Mouse (Mus musculus): ENCODE data around the gene Setd1b. TPM values are rescaled to one million over a fixed set of nuclear protein-coding genes. Genes with fewer than 3 reads are reported as not detected.

Setd1b gene
- polyA plus RNA-seq, 1 experiment from 2014 or later: 8.4 TPM

- Histone ChIP-seq H3K4me2 (replicated peaks; ENCODE audit: low read depth, low read length) (peak overlapping the region; percentile 59), H3K27ac (ENCODE audit: low read length) (no peak overlapping the region), H3K4me3 (ENCODE audit: low read length) (peak overlapping the region; percentile 36), H3K27me3 (ENCODE audit: insufficient read depth, low read length) (no peaks in the 10 kb centered on the region), H3K9ac (replicated peaks; ENCODE audit: low read length) (peak overlapping the region; percentile 39), H3K9me3 (ENCODE audit: low read length) (no peaks in the 10 kb centered on the region), H3K36me3 (ENCODE audit: insufficient read depth, low read length) (0 out of 2 replicates have a peak, but pooled peaks cover 2% of the 10 kb centered on the region), H3K4me1 (ENCODE audit: insufficient read depth, low read length) (peaks cover 31% of the 10 kb centered on the region)
- 8% methylated on average over 22 of the region's 22 CpGs for WGBS
- ATAC-seq (ENCODE audit: low FRiP score, low TSS enrichment): peak; percentile 90
Observed at GRCm38 (mm10) chr5:123171646-123172350, 29.8 kb downstream of the Setd1b start.

- WGBS: 94% methylated on average over 5 of the region's 5 CpGs
- Histone ChIP-seq H3K4me1 (ENCODE audit: insufficient read depth, low read length) (no peaks in the 10 kb centered on the region), H3K27me3 (ENCODE audit: insufficient read depth, low read length) (no peaks in the 10 kb centered on the region), H3K4me2 (replicated peaks; ENCODE audit: low read depth, low read length) (no peak overlapping the region), H3K36me3 (ENCODE audit: insufficient read depth, low read length) (no peaks in the 10 kb centered on the region), H3K27ac (ENCODE audit: low read length) (no peak overlapping the region), H3K9ac (replicated peaks; ENCODE audit: low read length) (no peak overlapping the region), H3K4me3 (ENCODE audit: low read length) (no peak overlapping the region), H3K9me3 (ENCODE audit: low read length) (peaks cover 5% of the 10 kb centered on the region; the same call in 1 of the 2 replicates)
- no peak for ATAC-seq (ENCODE audit: low FRiP score, low TSS enrichment)
Observed at GRCm38 (mm10) chr5:123178792-123179191, 36.8 kb downstream of the Setd1b start.

GRCm38 (mm10) chr5:123180390-123180789 lies 38.4 kb downstream of the Setd1b start:
- Histone ChIP-seq H3K4me2 (replicated peaks; ENCODE audit: low read depth, low read length) (no peak overlapping the region), H3K9me3 (ENCODE audit: low read length) (peaks cover 5% of the 10 kb centered on the region; the same call in 1 of the 2 replicates), H3K27ac (ENCODE audit: low read length) (no peak overlapping the region), H3K9ac (replicated peaks; ENCODE audit: low read length) (no peak overlapping the region), H3K27me3 (ENCODE audit: insufficient read depth, low read length) (no peaks in the 10 kb centered on the region), H3K4me3 (ENCODE audit: low read length) (no peak overlapping the region), H3K36me3 (ENCODE audit: insufficient read depth, low read length) (no peaks in the 10 kb centered on the region), H3K4me1 (ENCODE audit: insufficient read depth, low read length) (no peaks in the 10 kb centered on the region)
- 92% methylated on average over 15 of the region's 15 CpGs for WGBS
- ATAC-seq (ENCODE audit: low FRiP score, low TSS enrichment): no peak

- Histone ChIP-seq H3K4me3 (ENCODE audit: low read length) (no peak overlapping the region), H3K9ac (replicated peaks; ENCODE audit: low read length) (no peak overlapping the region), H3K4me1 (ENCODE audit: insufficient read depth, low read length) (no peaks in the 10 kb centered on the region), H3K27me3 (ENCODE audit: insufficient read depth, low read length) (no peaks in the 10 kb centered on the region), H3K27ac (ENCODE audit: low read length) (no peak overlapping the region), H3K9me3 (ENCODE audit: low read length) (peaks cover 5% of the 10 kb centered on the region; the same call in 1 of the 2 replicates), H3K36me3 (ENCODE audit: insufficient read depth, low read length) (no peaks in the 10 kb centered on the region), H3K4me2 (replicated peaks; ENCODE audit: low read depth, low read length) (no peak overlapping the region)
- 74% methylated on average over 6 of the region's 6 CpGs for WGBS
- ATAC-seq (ENCODE audit: low FRiP score, low TSS enrichment): no peak
Observed at GRCm38 (mm10) chr5:123181536-123181935, 39.5 kb downstream of the Setd1b start.

GRCm38 (mm10) chr5:123182651-123183050 lies 40.7 kb downstream of the Setd1b start, which contains the start of gene Hpd:
TSS of gene Hpd (minus strand) at chr5:123182727.
- H3K27me3 ChIP-seq (ENCODE audit: insufficient read depth, low read length): no peaks in the 10 kb centered on the region

GRCm38 (mm10) chr5:123185966-123186365 lies 44.0 kb downstream of the Setd1b start:
- Histone ChIP-seq H3K27ac (ENCODE audit: low read length) (no peak overlapping the region), H3K4me2 (replicated peaks; ENCODE audit: low read depth, low read length) (no peak overlapping the region), H3K4me1 (ENCODE audit: insufficient read depth, low read length) (no peaks in the 10 kb centered on the region), H3K36me3 (ENCODE audit: insufficient read depth, low read length) (no peaks in the 10 kb centered on the region), H3K4me3 (ENCODE audit: low read length) (no peak overlapping the region), H3K9me3 (ENCODE audit: low read length) (no peaks in the 10 kb centered on the region), H3K27me3 (ENCODE audit: insufficient read depth, low read length) (no peaks in the 10 kb centered on the region), H3K9ac (replicated peaks; ENCODE audit: low read length) (no peak overlapping the region)
- 73% methylated on average over 6 of the region's 6 CpGs for WGBS
- ATAC-seq (ENCODE audit: low FRiP score, low TSS enrichment): no peak

More at GRCm38 (mm10) chr5:123182651-123183050, 40.7 kb downstream of the Setd1b start, which contains the start of gene Hpd:
- Histone ChIP-seq H3K4me1 (ENCODE audit: insufficient read depth, low read length) (no peaks in the 10 kb centered on the region), H3K27ac (ENCODE audit: low read length) (no peak within 1 kb of the TSS), H3K4me2 (replicated peaks; ENCODE audit: low read depth, low read length) (no peak within 1 kb of the TSS), H3K36me3 (ENCODE audit: insufficient read depth, low read length) (no peaks in the 10 kb centered on the region), H3K4me3 (ENCODE audit: low read length) (no peak within 1 kb of the TSS), H3K9me3 (ENCODE audit: low read length) (peaks cover 5% of the 10 kb centered on the region; the same call in 1 of the 2 replicates), H3K9ac (replicated peaks; ENCODE audit: low read length) (no peak within 1 kb of the TSS)
- ATAC-seq (ENCODE audit: low FRiP score, low TSS enrichment): no peak
- whole genome bisulfite sequencing: 81% methylated on average over 10 of the region's 10 CpGs

- WGBS: 85% methylated on average over 3 of the region's 3 CpGs
- no peaks in the 10 kb centered on the region for H3K27me3 ChIP-seq (ENCODE audit: insufficient read depth, low read length)
- ATAC-seq (ENCODE audit: low FRiP score, low TSS enrichment): no peak
Observed at GRCm38 (mm10) chr5:123187306-123187705, 45.3 kb downstream of the Setd1b start.

GRCm38 (mm10) chr5:123190912-123191311 lies 48.9 kb downstream of the Setd1b start:
- no peak for ATAC-seq (ENCODE audit: low FRiP score, low TSS enrichment)

More at GRCm38 (mm10) chr5:123187306-123187705, 45.3 kb downstream of the Setd1b start:
- Histone ChIP-seq H3K4me3 (ENCODE audit: low read length) (no peak overlapping the region), H3K27ac (ENCODE audit: low read length) (no peak overlapping the region), H3K9ac (replicated peaks; ENCODE audit: low read length) (no peak overlapping the region), H3K36me3 (ENCODE audit: insufficient read depth, low read length) (no peaks in the 10 kb centered on the region), H3K9me3 (ENCODE audit: low read length) (no peaks in the 10 kb centered on the region), H3K4me1 (ENCODE audit: insufficient read depth, low read length) (no peaks in the 10 kb centered on the region), H3K4me2 (replicated peaks; ENCODE audit: low read depth, low read length) (no peak overlapping the region)

GRCm38 (mm10) chr5:123191427-123191826 lies 49.4 kb downstream of the Setd1b start:
- H3K27ac ChIP-seq (ENCODE audit: low read length): no peak overlapping the region
- H3K9ac ChIP-seq (replicated peaks; ENCODE audit: low read length): no peak overlapping the region
- no peaks in the 10 kb centered on the region for H3K27me3 ChIP-seq (ENCODE audit: insufficient read depth, low read length)
- H3K9me3 ChIP-seq (ENCODE audit: low read length): no peaks in the 10 kb centered on the region
- H3K4me3 ChIP-seq (ENCODE audit: low read length): no peak overlapping the region
- 82% methylated on average over 6 of the region's 6 CpGs for WGBS
- no peak overlapping the region for H3K4me2 ChIP-seq (replicated peaks; ENCODE audit: low read depth, low read length)
- no peaks in the 10 kb centered on the region for H3K36me3 ChIP-seq (ENCODE audit: insufficient read depth, low read length)
- ATAC-seq (ENCODE audit: low FRiP score, low TSS enrichment): no peak
- H3K4me1 ChIP-seq (ENCODE audit: insufficient read depth, low read length): no peaks in the 10 kb centered on the region

More at GRCm38 (mm10) chr5:123190912-123191311, 48.9 kb downstream of the Setd1b start:
- no peak overlapping the region for H3K9ac ChIP-seq (replicated peaks; ENCODE audit: low read length)
- no peak overlapping the region for H3K4me3 ChIP-seq (ENCODE audit: low read length)
- no peaks in the 10 kb centered on the region for H3K36me3 ChIP-seq (ENCODE audit: insufficient read depth, low read length)
- no peaks in the 10 kb centered on the region for H3K4me1 ChIP-seq (ENCODE audit: insufficient read depth, low read length)
- H3K4me2 ChIP-seq (replicated peaks; ENCODE audit: low read depth, low read length): no peak overlapping the region
- H3K9me3 ChIP-seq (ENCODE audit: low read length): no peaks in the 10 kb centered on the region
- 73% methylated on average over 3 of the region's 3 CpGs for whole genome bisulfite sequencing
- no peak overlapping the region for H3K27ac ChIP-seq (ENCODE audit: low read length)
- no peaks in the 10 kb centered on the region for H3K27me3 ChIP-seq (ENCODE audit: insufficient read depth, low read length)

- Histone ChIP-seq H3K27ac (ENCODE audit: low read length) (no peak overlapping the region), H3K4me1 (ENCODE audit: insufficient read depth, low read length) (no peaks in the 10 kb centered on the region)
Observed at GRCm38 (mm10) chr5:123192606-123193150, 50.7 kb downstream of the Setd1b start.

More at GRCm38 (mm10) chr5:123192606-123193150, 50.7 kb downstream of the Setd1b start:
- Histone ChIP-seq H3K9me3 (ENCODE audit: low read length) (no peaks in the 10 kb centered on the region), H3K4me3 (ENCODE audit: low read length) (no peak overlapping the region), H3K9ac (replicated peaks; ENCODE audit: low read length) (no peak overlapping the region), H3K4me2 (replicated peaks; ENCODE audit: low read depth, low read length) (no peak overlapping the region), H3K27me3 (ENCODE audit: insufficient read depth, low read length) (no peaks in the 10 kb centered on the region), H3K36me3 (ENCODE audit: insufficient read depth, low read length) (no peaks in the 10 kb centered on the region)
- WGBS: 57% methylated on average over 9 of the region's 9 CpGs
- no peak for ATAC-seq (ENCODE audit: low FRiP score, low TSS enrichment)

Data from kidney, embryonic 16.5 days (tissue).